Mouse (Mus musculus) activated CD4-positive, CD25-positive, alpha-beta regulatory T cell, adult 9 weeks (primary cell): ENCODE data around the gene Gm10647. TPM values are rescaled to one million over a fixed set of nuclear protein-coding genes. Genes with fewer than 3 reads are reported as not detected.

Experiments used
- polyA plus RNA-seq: library from polyadenylated mRNA; unstranded; fragments of 100-300 nt; shearing (Covaris generic); gene quantifications from one replicate; pipeline ENCODE4 v1.2.1, GENCODE M21; 2017

The Gm10647 gene
- polyA plus RNA-seq = not detected

DNA sequence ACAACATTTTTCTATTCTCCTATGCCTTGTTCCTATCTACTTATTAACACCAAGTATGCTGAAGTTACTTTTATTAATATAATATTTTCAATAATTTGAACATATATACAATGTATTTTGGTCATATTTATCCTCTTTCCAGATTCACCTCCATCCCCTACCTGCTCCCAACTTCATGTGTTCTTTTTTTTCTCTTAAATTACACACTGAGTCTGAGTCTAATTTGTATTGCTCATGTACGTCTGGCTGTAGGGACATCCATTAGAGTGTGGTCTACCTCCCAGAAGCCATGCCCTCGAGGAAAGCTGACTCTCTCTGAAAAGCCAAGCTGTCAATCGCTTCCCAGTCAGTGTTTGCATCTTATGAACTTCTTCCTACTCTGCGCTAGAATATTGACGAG lies at the start of gene Gm10647:
Gm10647 (plus strand) TSS at position 301 of the 400 bp plus-strand sequence.

DNA sequence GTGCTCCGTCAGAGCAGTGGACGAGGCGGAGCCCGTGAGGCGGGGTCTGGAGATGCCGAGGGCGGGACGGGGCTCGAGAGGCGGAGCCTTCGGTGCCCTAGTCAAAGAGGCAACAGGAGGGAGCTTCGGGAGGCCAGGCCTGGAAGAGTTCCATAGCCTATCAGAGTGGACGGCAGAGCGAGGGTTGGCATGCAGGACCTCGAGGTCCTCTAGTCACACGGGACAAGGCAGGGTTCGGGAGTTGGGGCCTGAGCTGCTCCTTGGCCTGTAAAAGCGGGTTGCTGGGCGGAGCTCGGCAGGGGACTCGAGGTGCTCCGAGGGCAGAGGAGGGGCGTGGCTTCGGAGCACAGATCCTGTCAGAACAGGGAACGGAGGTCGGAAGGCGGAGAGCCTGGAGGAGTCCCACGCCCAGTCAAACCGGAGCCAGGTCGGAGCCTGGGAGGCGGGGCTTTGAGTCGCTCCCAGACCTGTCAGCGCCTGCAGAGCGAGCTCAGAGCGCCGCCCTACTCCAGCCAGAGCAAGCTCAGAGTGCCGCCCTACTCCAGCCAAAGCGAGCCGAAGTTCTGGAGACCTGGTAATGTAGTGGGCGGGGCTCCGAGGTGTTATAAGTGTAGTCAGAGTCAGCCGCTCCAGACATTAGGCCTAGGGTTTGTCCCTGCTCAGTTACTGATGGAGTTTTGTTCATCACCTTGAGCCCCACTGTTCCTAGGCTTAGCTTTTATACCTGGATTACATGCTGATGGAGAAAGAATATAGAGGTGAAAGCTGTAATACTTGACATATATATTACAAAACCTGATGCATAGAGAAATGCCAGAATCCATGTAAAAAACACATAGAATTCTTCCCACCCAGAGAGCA lies 1.1 kb upstream of the Gm10647 start, which contains the start of gene Aph1b:
Aph1b (minus strand) TSS at position 27 of the 861 bp plus-strand sequence.

DNA sequence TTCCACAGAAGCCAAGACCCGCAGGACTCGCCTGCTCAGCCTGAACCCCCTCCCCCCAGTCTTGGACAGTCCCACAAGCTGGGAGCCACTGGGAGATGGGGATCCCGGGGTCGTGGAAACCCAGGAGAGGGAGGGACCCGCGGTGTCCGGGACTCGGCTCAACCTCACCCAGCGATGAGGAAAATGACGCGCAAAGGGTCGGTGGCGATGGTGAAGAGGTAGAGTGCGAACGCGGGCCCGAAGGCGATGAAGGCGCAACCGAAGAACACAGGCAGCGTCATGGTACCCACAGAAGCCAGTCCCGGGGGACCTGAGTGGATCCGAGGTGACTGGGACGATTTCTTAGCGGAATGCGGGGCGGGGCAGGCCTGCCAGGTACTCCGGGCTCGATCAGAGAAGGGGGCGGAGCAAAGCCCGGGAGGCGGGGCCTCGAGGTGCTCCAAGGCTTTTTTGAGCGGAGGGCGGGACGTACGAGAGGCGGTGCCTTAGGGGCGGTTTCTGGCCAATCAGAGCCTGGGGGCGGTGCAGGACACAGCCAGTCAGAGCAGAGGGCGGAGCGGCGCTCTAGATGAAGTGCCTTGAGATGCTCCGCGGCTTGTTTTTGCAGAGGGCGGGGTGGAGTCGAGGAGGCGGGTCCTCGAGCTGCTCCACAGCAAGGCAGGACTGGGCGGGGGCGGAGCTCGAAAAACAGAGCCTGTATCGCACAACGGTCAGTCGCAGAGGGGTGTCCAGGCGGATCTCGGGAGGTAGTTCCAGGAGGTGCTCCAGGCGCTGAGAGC lies 37.7 kb downstream of the Gm10647 start, which contains the start of gene Aph1c:
Aph1c (minus strand) TSS at position 409 of the 779 bp plus-strand sequence.

Other genes with a start within 250 kb of the Gm10647 start
- 194 TPM for gene Usp3, start 203.9 kb upstream of the Gm10647 start, polyA plus RNA-seq
- gene Car12, start 83.4 kb upstream of the Gm10647 start, polyA plus RNA-seq = 8.3 TPM
- 2.6 TPM for gene Aph1b, start 1.5 kb upstream of the Gm10647 start, polyA plus RNA-seq
- 0.99 TPM for gene Aph1c, start 37.7 kb downstream of the Gm10647 start, polyA plus RNA-seq
- gene Rab8b, start 122.6 kb downstream of the Gm10647 start, polyA plus RNA-seq = 183 TPM
- 264 TPM for gene Rps27l, start 149.0 kb downstream of the Gm10647 start, polyA plus RNA-seq
- 4.1 TPM for gene Lactb, start 178.4 kb downstream of the Gm10647 start, polyA plus RNA-seq